Mouse (Mus musculus) pancreas, adult 10 weeks (tissue): ENCODE results near the gene Olfr145. TPM values are rescaled to one million over a fixed set of nuclear protein-coding genes. Genes with fewer than 3 reads are reported as not detected.

Source experiments
- polyA plus RNA-seq: library from polyadenylated mRNA; stranded (reverse); fragments of 350-450 nt; fragmentation: Illumina TruSeq; extraction: RNeasy Lipid Tissue Mini Kit (QIAGEN cat#74804); gene quantifications from one replicate; pipeline ENCODE4 v1.2.3, GENCODE M21; 2015; ENCODE audit warnings: low read depth, low replicate concordance; ENCODE audit not compliant: insufficient read depth

The Olfr145 gene
- not detected for polyA plus RNA-seq

DNA sequence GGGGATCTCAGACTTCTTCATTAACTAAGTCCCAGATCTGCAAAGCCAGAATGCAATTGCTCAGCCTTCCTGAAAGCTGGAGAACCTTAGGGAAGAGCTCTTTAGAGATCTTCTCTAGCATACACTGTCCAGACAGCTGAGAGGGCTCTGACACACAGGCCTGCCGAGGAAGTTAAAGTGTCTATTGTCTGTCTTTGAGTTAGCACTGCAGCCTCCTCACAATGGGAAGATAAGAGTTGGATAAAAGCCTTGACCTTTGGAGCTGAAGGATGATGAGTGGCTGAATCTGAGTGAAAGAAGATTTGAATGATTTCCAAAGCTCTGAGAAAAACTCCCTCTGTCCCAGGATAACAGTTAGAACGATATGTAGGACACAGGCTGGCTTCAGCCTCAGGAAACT, at the start of gene Olfr145:
Olfr145 (plus strand) TSS at position 64 of the 400 bp plus-strand sequence.

DNA sequence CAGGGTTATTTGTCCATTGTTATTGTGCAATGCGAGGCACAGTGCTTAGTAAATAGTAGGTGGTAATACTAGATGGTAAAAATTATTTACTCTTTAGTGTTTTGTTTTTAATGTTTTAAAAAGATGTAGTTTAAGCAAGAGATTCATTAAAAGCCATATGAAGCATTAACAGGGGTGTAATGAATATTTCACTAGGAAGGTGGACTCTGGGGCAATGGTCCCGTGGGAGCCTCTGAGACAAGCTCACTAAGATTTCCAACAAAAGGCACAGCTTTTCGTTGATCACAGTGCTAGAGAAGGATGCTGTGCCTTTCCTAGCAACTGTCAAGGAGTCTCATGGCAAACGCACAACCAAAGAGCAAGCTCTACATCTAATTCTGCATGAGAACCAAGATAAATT, 42.6 kb upstream of the Olfr145 start, which contains the start of gene Olfr877:
Olfr877 (plus strand) TSS at position 301 of the 400 bp plus-strand sequence.

DNA sequence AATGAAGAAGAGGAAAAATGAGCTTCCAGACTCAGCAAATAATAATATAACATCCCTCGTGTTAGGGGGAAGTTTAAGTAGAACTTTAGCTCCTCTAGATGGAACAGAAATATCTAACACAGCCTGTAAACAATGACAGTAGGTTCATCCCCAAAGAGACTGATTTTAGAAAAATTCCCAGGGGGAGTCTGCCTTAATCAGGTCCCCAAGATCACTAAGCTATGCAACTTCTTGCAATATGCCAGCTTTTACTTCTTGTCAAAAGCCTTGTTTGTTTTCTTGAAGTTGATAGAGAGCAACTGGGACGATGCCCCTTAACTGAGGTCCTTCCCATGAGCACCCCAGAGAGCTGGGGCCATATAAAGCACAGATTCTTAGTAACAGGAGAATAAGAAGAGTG, 21.0 kb downstream of the Olfr145 start, which contains the start of gene Olfr878:
Olfr878 (plus strand) TSS at position 301 of the 400 bp plus-strand sequence.

Other genes with a start within 250 kb of the Olfr145 start
- 28.4 TPM for gene Tbrg1, start 239.4 kb upstream of the Olfr145 start, polyA plus RNA-seq
- gene Panx3, start 227.5 kb upstream of the Olfr145 start, polyA plus RNA-seq = not detected
- not detected for gene Olfr160, start 180.5 kb upstream of the Olfr145 start, polyA plus RNA-seq
- not detected for gene Olfr874, start 151.6 kb upstream of the Olfr145 start, polyA plus RNA-seq
- not detected for gene Olfr875, start 124.9 kb upstream of the Olfr145 start, polyA plus RNA-seq
- not detected for gene Olfr876, start 93.7 kb upstream of the Olfr145 start, polyA plus RNA-seq
- not detected for gene Olfr877, start 42.5 kb upstream of the Olfr145 start, polyA plus RNA-seq
- gene Olfr878, start 21.1 kb downstream of the Olfr145 start, polyA plus RNA-seq = not detected
- gene Olfr881, start 95.1 kb downstream of the Olfr145 start, polyA plus RNA-seq = not detected
- not detected for gene Olfr883, start 129.1 kb downstream of the Olfr145 start, polyA plus RNA-seq
- not detected for gene Olfr884, start 149.8 kb downstream of the Olfr145 start, polyA plus RNA-seq
- not detected for gene Olfr885, start 164.6 kb downstream of the Olfr145 start, polyA plus RNA-seq
- not detected for gene Olfr887, start 187.3 kb downstream of the Olfr145 start, polyA plus RNA-seq
- not detected for gene Olfr888, start 211.4 kb downstream of the Olfr145 start, polyA plus RNA-seq
- not detected for gene Olfr889, start 218.5 kb downstream of the Olfr145 start, polyA plus RNA-seq
- not detected for gene Olfr890, start 245.8 kb downstream of the Olfr145 start, polyA plus RNA-seq